Mouse (Mus musculus): Measurements from ENCODE around the gene Cdkn3. TPM values are rescaled to one million over a fixed set of nuclear protein-coding genes. Genes with fewer than 3 reads are reported as not detected.

Cdkn3 gene
- polyA plus RNA-seq, 1 experiment from 2014 or later, result 7.8 TPM

DNA sequence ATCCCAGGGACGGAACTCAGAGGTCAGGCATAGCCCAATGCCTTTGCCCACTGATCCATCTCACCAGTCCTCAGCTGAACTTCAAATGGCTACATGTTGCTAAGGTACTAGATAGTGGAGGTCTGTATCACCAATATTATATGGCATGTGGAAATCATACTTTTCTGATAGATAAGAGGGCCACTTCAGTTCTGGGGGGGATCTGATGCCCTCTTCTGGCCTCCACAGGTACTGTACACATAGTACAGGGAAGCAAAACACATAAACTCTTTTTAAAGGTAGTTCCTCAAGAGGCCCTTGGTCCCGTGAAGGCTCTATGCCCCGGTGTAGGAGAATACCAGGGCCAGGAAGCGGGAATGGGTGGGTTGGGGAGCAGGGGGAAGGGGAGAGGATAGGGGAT lies 30.0 kb downstream of the Cdkn3 start:
- H3K27me3 ChIP-seq (replicated peaks; ENCODE audit: control insufficient read depth, insufficient read depth, low read length), result no peaks in the 10 kb centered on the region
- no peak for ATAC-seq

GRCm38 (mm10) chr14:46790723-46791122 lies 30.4 kb downstream of the Cdkn3 start:
- H3K36me3 ChIP-seq (ENCODE audit: control insufficient read depth, insufficient read depth, low read length), result no peaks in the 10 kb centered on the region
- WGBS, result 95% methylated on average over 6 of the region's 6 CpGs
- no peak overlapping the region for H3K9ac ChIP-seq (ENCODE audit: low read depth, low read length)
- H3K9me3 ChIP-seq (ENCODE audit: control insufficient read depth, low read length), result no peaks in the 10 kb centered on the region
- H3K27me3 ChIP-seq (replicated peaks; ENCODE audit: control insufficient read depth, insufficient read depth, low read length), result no peaks in the 10 kb centered on the region
- H3K4me1 ChIP-seq (ENCODE audit: control insufficient read depth, insufficient read depth, low read depth, low read length), result peaks cover 16% of the 10 kb centered on the region
- H3K4me3 ChIP-seq (ENCODE audit: low read length), result no peak overlapping the region
- H3K4me2 ChIP-seq (ENCODE audit: low read length), result no peak overlapping the region
- H3K27ac ChIP-seq (ENCODE audit: low read depth, low read length), result no peak overlapping the region
- no peak for ATAC-seq

More for the DNA sequence above, 30.0 kb downstream of the Cdkn3 start:
- Histone ChIP-seq H3K4me1 (ENCODE audit: control insufficient read depth, insufficient read depth, low read depth, low read length) (peaks cover 16% of the 10 kb centered on the region), H3K36me3 (ENCODE audit: control insufficient read depth, insufficient read depth, low read length) (no peaks in the 10 kb centered on the region), H3K4me2 (ENCODE audit: low read length) (no peak overlapping the region), H3K9ac (ENCODE audit: low read depth, low read length) (no peak overlapping the region), H3K9me3 (ENCODE audit: control insufficient read depth, low read length) (no peaks in the 10 kb centered on the region), H3K4me3 (ENCODE audit: low read length) (no peak overlapping the region), H3K27ac (ENCODE audit: low read depth, low read length) (no peak overlapping the region)
- 69% methylated on average over 4 of the region's 4 CpGs for WGBS

DNA sequence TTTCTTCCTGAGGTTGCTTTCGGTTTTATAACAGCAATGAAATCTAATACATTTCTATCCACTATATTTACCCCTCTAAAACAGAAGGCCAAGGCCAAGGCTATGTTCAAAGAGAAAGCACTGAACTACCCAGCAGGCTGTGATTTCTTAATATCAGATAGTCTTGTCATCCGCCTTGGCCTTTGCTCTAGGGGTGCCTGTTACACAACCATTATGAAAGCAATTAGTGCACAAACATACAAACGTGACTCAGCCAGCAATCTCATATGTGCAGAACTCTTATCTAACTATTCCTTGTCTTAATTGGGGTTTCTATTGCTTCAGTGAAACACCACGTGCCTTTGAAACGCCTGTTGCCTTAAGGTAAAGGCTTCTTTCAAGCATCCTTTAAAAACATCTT lies 33.8 kb downstream of the Cdkn3 start:
- no peak overlapping the region for H3K9ac ChIP-seq (ENCODE audit: low read depth, low read length)
- H3K9me3 ChIP-seq (ENCODE audit: control insufficient read depth, low read length), result no peaks in the 10 kb centered on the region
- no peak for ATAC-seq
- H3K36me3 ChIP-seq (ENCODE audit: control insufficient read depth, insufficient read depth, low read length), result no peaks in the 10 kb centered on the region
- no peak overlapping the region for H3K4me2 ChIP-seq (ENCODE audit: low read length)
- WGBS, result 93% methylated on average over 5 of the region's 5 CpGs
- no peak overlapping the region for H3K27ac ChIP-seq (ENCODE audit: low read depth, low read length)
- H3K27me3 ChIP-seq (replicated peaks; ENCODE audit: control insufficient read depth, insufficient read depth, low read length), result no peaks in the 10 kb centered on the region
- H3K4me3 ChIP-seq (ENCODE audit: low read length), result no peak overlapping the region
- H3K4me1 ChIP-seq (ENCODE audit: control insufficient read depth, insufficient read depth, low read depth, low read length), result no peaks in the 10 kb centered on the region

GRCm38 (mm10) chr14:46800684-46801345 lies 40.5 kb downstream of the Cdkn3 start:
- Histone ChIP-seq H3K9ac (ENCODE audit: low read depth, low read length) (no peak overlapping the region), H3K36me3 (ENCODE audit: control insufficient read depth, insufficient read depth, low read length) (0 out of 2 replicates have a peak, but pooled peaks cover 2% of the 10 kb centered on the region), H3K9me3 (ENCODE audit: control insufficient read depth, low read length) (no peaks in the 10 kb centered on the region), H3K4me1 (ENCODE audit: control insufficient read depth, insufficient read depth, low read depth, low read length) (no peaks in the 10 kb centered on the region), H3K27ac (ENCODE audit: low read depth, low read length) (no peak overlapping the region), H3K27me3 (replicated peaks; ENCODE audit: control insufficient read depth, insufficient read depth, low read length) (no peaks in the 10 kb centered on the region), H3K4me3 (ENCODE audit: low read length) (no peak overlapping the region), H3K4me2 (ENCODE audit: low read length) (no peak overlapping the region)
- 88% methylated on average over 3 of the region's 3 CpGs for WGBS
- no peak for ATAC-seq

DNA sequence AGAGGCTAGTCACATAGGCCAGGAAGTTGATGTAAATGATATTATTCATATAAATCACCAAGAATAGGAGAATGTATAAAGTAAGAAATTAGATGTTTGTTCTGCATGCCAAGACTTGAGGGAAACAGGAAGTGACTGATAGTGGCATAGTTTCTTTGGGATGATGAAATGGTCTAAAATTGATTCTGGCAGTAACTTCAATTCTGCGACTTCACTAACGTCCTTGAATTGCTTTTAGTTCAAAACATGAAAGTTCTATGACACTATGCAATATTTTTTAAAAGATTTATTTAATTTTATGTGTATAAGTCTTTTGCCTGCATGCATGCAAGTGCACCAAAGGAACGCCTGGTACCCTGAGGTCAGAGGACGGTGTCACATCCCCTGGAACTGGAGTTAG lies 42.9 kb downstream of the Cdkn3 start:
- 91% methylated on average over 4 of the region's 4 CpGs for WGBS
- Histone ChIP-seq H3K4me3 (ENCODE audit: low read length) (no peak overlapping the region), H3K4me2 (ENCODE audit: low read length) (no peak overlapping the region), H3K9ac (ENCODE audit: low read depth, low read length) (no peak overlapping the region), H3K9me3 (ENCODE audit: control insufficient read depth, low read length) (no peaks in the 10 kb centered on the region), H3K27me3 (replicated peaks; ENCODE audit: control insufficient read depth, insufficient read depth, low read length) (no peaks in the 10 kb centered on the region), H3K36me3 (ENCODE audit: control insufficient read depth, insufficient read depth, low read length) (0 out of 2 replicates have a peak, but pooled peaks cover 2% of the 10 kb centered on the region), H3K4me1 (ENCODE audit: control insufficient read depth, insufficient read depth, low read depth, low read length) (no peaks in the 10 kb centered on the region), H3K27ac (ENCODE audit: low read depth, low read length) (no peak overlapping the region)
- no peak for ATAC-seq

GRCm38 (mm10) chr14:46803791-46804190 lies 43.5 kb downstream of the Cdkn3 start:
- H3K4me1 ChIP-seq (ENCODE audit: control insufficient read depth, insufficient read depth, low read depth, low read length), result no peaks in the 10 kb centered on the region
- 0 out of 2 replicates have a peak, but pooled peaks cover 2% of the 10 kb centered on the region for H3K36me3 ChIP-seq (ENCODE audit: control insufficient read depth, insufficient read depth, low read length)
- no peak overlapping the region for H3K4me3 ChIP-seq (ENCODE audit: low read length)
- H3K9me3 ChIP-seq (ENCODE audit: control insufficient read depth, low read length), result no peaks in the 10 kb centered on the region
- H3K27me3 ChIP-seq (replicated peaks; ENCODE audit: control insufficient read depth, insufficient read depth, low read length), result no peaks in the 10 kb centered on the region
- H3K9ac ChIP-seq (ENCODE audit: low read depth, low read length), result no peak overlapping the region
- 96% methylated on average over 1 of the region's 1 CpGs for WGBS
- ATAC-seq, result no peak
- no peak overlapping the region for H3K4me2 ChIP-seq (ENCODE audit: low read length)
- H3K27ac ChIP-seq (ENCODE audit: low read depth, low read length), result no peak overlapping the region

DNA sequence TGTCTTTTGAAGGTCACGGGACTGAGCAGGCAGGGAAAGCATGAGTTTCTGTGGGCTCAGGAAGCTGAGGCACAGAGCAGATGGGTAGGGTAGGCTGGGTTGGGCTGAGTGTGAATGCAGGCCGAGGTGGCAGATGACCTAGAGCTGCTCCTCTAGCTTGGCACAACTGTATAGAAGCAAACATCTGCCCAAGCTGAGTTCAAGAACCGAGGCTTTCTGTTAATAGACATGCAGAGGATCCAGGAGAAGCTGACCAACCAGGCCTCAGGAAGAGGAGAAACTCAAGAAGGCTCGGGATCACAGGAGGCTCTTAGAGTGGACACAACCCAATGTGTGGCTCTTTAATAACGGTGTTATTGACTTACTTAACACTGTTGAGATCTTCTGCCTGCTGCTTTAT lies 45.8 kb downstream of the Cdkn3 start:
- H3K9me3 ChIP-seq (ENCODE audit: control insufficient read depth, low read length), result no peaks in the 10 kb centered on the region
- no peak overlapping the region for H3K9ac ChIP-seq (ENCODE audit: low read depth, low read length)
- H3K27me3 ChIP-seq (replicated peaks; ENCODE audit: control insufficient read depth, insufficient read depth, low read length), result no peaks in the 10 kb centered on the region
- H3K36me3 ChIP-seq (ENCODE audit: control insufficient read depth, insufficient read depth, low read length), result peaks cover 4% of the 10 kb centered on the region
- H3K4me2 ChIP-seq (ENCODE audit: low read length), result no peak overlapping the region
- 85% methylated on average over 5 of the region's 5 CpGs for WGBS
- no peak overlapping the region for H3K4me3 ChIP-seq (ENCODE audit: low read length)
- no peak overlapping the region for H3K27ac ChIP-seq (ENCODE audit: low read depth, low read length)
- no peaks in the 10 kb centered on the region for H3K4me1 ChIP-seq (ENCODE audit: control insufficient read depth, insufficient read depth, low read depth, low read length)
- no peak for ATAC-seq

DNA sequence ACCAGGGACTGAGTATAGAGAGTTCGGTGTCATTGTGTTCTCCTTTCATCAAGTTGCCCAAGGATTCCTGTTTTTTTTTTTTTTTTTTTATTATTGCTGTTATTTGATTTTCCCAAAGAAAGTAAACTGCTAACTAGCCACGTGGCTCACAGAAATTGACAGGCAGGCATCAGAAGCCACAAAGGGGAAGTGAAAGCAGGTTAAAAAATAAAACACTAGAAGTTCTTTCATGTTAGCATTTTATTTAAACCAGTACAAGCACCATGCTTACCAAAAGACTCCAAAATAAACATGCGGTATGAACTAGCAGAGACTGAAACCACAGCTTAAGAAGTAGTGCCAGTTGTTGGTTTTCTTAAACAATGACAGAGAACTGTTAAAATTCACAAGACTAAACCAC lies 47.6 kb downstream of the Cdkn3 start:
- Histone ChIP-seq H3K4me2 (ENCODE audit: low read length) (no peak overlapping the region), H3K4me3 (ENCODE audit: low read length) (no peak overlapping the region), H3K27me3 (replicated peaks; ENCODE audit: control insufficient read depth, insufficient read depth, low read length) (no peaks in the 10 kb centered on the region), H3K27ac (ENCODE audit: low read depth, low read length) (no peak overlapping the region), H3K36me3 (ENCODE audit: control insufficient read depth, insufficient read depth, low read length) (peaks cover 8% of the 10 kb centered on the region), H3K4me1 (ENCODE audit: control insufficient read depth, insufficient read depth, low read depth, low read length) (no peaks in the 10 kb centered on the region), H3K9me3 (ENCODE audit: control insufficient read depth, low read length) (no peaks in the 10 kb centered on the region), H3K9ac (ENCODE audit: low read depth, low read length) (no peak overlapping the region)
- 78% methylated on average over 3 of the region's 3 CpGs for WGBS
- ATAC-seq, result no peak

GRCm38 (mm10) chr14:46815640-46816039 lies 55.3 kb downstream of the Cdkn3 start:
- Histone ChIP-seq H3K36me3 (ENCODE audit: control insufficient read depth, insufficient read depth, low read length) (peaks cover 9% of the 10 kb centered on the region), H3K9me3 (ENCODE audit: control insufficient read depth, low read length) (no peaks in the 10 kb centered on the region), H3K4me3 (ENCODE audit: low read length) (no peak overlapping the region), H3K27me3 (replicated peaks; ENCODE audit: control insufficient read depth, insufficient read depth, low read length) (no peaks in the 10 kb centered on the region), H3K4me1 (ENCODE audit: control insufficient read depth, insufficient read depth, low read depth, low read length) (peaks cover 4% of the 10 kb centered on the region; the same call in 1 of the 2 replicates), H3K27ac (ENCODE audit: low read depth, low read length) (no peak overlapping the region), H3K9ac (ENCODE audit: low read depth, low read length) (no peak overlapping the region), H3K4me2 (ENCODE audit: low read length) (no peak overlapping the region)
- ATAC-seq, result no peak
- WGBS, result 80% methylated on average over 6 of the region's 6 CpGs

All from hindbrain, embryonic 16.5 days (tissue).